Mouse (Mus musculus) bone marrow macrophage, adult 2 months (primary cell): Measurements from ENCODE around the gene Col13a1. TPM values are rescaled to one million over a fixed set of nuclear protein-coding genes. Genes with fewer than 3 reads are reported as not detected.

Source experiments
- H3K27ac ChIP-seq: 2 replicates; pipeline ENCODE4 v1.5.1; 2012; ENCODE audit warnings: low read depth, low read length; ENCODE audit not compliant: insufficient read depth
- H3K4me1 ChIP-seq: 2 replicates; pipeline ENCODE4 v1.6.1; 2012; ENCODE audit warnings: low read length; ENCODE audit not compliant: control insufficient read depth, insufficient read depth
- H3K4me3 ChIP-seq: 2 replicates; pipeline ENCODE4 v1.5.1; 2012; ENCODE audit warnings: mild to moderate bottlenecking, low read length, moderate library complexity; ENCODE audit not compliant: insufficient read depth
- CTCF ChIP-seq: IDR thresholded peaks from 2 replicates; pipeline ENCODE4 v1.5.1; 2012; ENCODE audit warnings: low read depth, mild to moderate bottlenecking, low read length, moderate library complexity
- POLR2A ChIP-seq: IDR thresholded peaks from 2 replicates; pipeline ENCODE4 v1.6.1; 2012; ENCODE audit warnings: mild to moderate bottlenecking, low read depth, low read length, borderline replicate concordance
- polyA plus RNA-seq: library from polyadenylated mRNA; stranded (reverse); fragments of >200 nt; gene quantifications from 2 replicates; pipeline ENCODE4 v1.2.4, GENCODE M21; 2012; ENCODE audit not compliant: missing spikeins, insufficient read depth, insufficient read length

Col13a1 gene
- polyA plus RNA-seq, 1 experiment = not detected

- TF ChIP-seq POLR2A (no peak), CTCF (no peak)
- H3K27ac ChIP-seq = no peak overlapping the region
- H3K4me1 ChIP-seq = no peaks in the 10 kb centered on the region
- no peak overlapping the region for H3K4me3 ChIP-seq
These were observed 147.2 kb downstream of the Col13a1 start for GRCm38 (mm10) chr10:61831741-61832140.

GRCm38 (mm10) chr10:61831251-61831650 lies 147.7 kb downstream of the Col13a1 start:
- TF ChIP-seq POLR2A = no peak
- TF ChIP-seq CTCF = no peak
- H3K4me1 ChIP-seq = no peaks in the 10 kb centered on the region
- H3K4me3 ChIP-seq = no peak overlapping the region
- no peak overlapping the region for H3K27ac ChIP-seq

GRCm38 (mm10) chr10:61830817-61831216 lies 148.1 kb downstream of the Col13a1 start:
- TF ChIP-seq POLR2A (no peak), CTCF (no peak)
- Histone ChIP-seq H3K4me3 (no peak overlapping the region), H3K27ac (no peak overlapping the region), H3K4me1 (no peaks in the 10 kb centered on the region)

GRCm38 (mm10) chr10:61829046-61829445 lies 149.9 kb downstream of the Col13a1 start:
- Histone ChIP-seq H3K4me1 (no peaks in the 10 kb centered on the region), H3K27ac (no peak overlapping the region), H3K4me3 (no peak overlapping the region)
- TF ChIP-seq CTCF = no peak
- no peak for TF ChIP-seq POLR2A

- Histone ChIP-seq H3K4me1 (no peaks in the 10 kb centered on the region), H3K4me3 (no peak overlapping the region), H3K27ac (no peak overlapping the region)
- TF ChIP-seq CTCF = no peak
- no peak for TF ChIP-seq POLR2A
These were observed 150.7 kb downstream of the Col13a1 start for GRCm38 (mm10) chr10:61827950-61828936.

GRCm38 (mm10) chr10:61826753-61827435 lies 152.0 kb downstream of the Col13a1 start:
- Histone ChIP-seq H3K27ac (no peak overlapping the region), H3K4me3 (no peak overlapping the region), H3K4me1 (no peaks in the 10 kb centered on the region)
- TF ChIP-seq POLR2A (no peak), CTCF (no peak)

GRCm38 (mm10) chr10:61825979-61826752 lies 152.7 kb downstream of the Col13a1 start:
- Histone ChIP-seq H3K4me1 (no peaks in the 10 kb centered on the region), H3K27ac (no peak overlapping the region), H3K4me3 (no peak overlapping the region)
- no peak for TF ChIP-seq CTCF
- TF ChIP-seq POLR2A = no peak

- H3K27ac ChIP-seq = no peak overlapping the region
- no peak overlapping the region for H3K4me3 ChIP-seq
- H3K4me1 ChIP-seq = no peaks in the 10 kb centered on the region
- TF ChIP-seq POLR2A (no peak), CTCF (no peak)
These were observed 153.4 kb downstream of the Col13a1 start for GRCm38 (mm10) chr10:61825536-61825935.

GRCm38 (mm10) chr10:61823731-61824115 lies 155.2 kb downstream of the Col13a1 start:
- no peaks in the 10 kb centered on the region for H3K4me1 ChIP-seq
- TF ChIP-seq POLR2A (no peak), CTCF (no peak)
- no peak overlapping the region for H3K4me3 ChIP-seq
- no peak overlapping the region for H3K27ac ChIP-seq
